Mouse (Mus musculus) ovary, postnatal 14 days (tissue): ENCODE results near the gene Slc29a4.

Experiments
- DNase-seq: peaks from one replicate; pipeline ENCODE4 v3.0.0; 2022; ENCODE audit warnings: low spot score

Slc29a4 gene

GRCm38 (mm10) chr5:142747026-142747629 lies 54.8 kb downstream of the Slc29a4 start:
- DNase-seq, result no peak

DNA sequence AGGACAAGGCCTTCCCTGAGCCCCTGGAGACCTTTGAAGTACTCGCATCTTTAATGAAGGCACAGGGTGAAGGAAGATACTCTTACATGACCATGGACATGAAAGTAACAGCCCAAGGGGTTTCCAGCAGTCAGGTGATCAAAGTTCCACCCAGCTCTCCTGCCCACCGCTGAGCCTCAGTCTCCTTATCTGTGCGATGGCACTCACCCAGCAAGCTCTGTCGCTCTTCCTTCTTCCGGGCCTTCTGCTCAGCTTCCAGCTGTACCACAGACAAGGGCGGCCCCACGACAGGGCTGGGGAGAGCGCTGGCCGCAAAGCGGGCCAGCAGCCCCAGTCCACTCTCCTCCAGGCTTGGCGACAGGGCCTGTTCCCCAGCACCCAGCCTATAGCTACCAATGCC lies 57.9 kb downstream of the Slc29a4 start:
- DNase-seq, result no peak

- no peak for DNase-seq
These were observed 59.9 kb downstream of the Slc29a4 start for GRCm38 (mm10) chr5:142752241-142752640.

DNA sequence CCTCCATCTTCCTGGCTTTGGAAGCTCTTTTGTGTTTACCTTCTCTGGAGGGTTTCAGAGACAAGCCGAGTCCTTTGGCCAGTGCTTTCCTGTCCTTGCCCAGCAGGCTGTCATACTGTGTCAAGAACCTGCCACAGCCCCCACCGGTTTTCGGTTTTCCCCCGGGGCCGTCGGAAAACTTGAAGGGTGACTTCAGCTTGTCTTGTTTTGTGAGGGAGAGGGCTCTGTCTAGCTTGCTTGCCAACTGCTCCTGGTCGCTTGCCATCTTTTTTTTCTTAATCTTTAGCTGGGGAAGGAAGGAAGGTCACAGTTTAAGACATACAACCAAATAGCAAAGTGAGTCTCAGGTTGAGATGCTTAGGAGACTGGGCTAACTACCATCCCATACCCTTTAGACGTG lies 67.5 kb downstream of the Slc29a4 start:
- DNase-seq, result no peak

- no peak for DNase-seq
These were observed 69.1 kb downstream of the Slc29a4 start for GRCm38 (mm10) chr5:142761326-142761983.

- no peak for DNase-seq
These were observed 69.9 kb downstream of the Slc29a4 start for GRCm38 (mm10) chr5:142762082-142762807.

DNA sequence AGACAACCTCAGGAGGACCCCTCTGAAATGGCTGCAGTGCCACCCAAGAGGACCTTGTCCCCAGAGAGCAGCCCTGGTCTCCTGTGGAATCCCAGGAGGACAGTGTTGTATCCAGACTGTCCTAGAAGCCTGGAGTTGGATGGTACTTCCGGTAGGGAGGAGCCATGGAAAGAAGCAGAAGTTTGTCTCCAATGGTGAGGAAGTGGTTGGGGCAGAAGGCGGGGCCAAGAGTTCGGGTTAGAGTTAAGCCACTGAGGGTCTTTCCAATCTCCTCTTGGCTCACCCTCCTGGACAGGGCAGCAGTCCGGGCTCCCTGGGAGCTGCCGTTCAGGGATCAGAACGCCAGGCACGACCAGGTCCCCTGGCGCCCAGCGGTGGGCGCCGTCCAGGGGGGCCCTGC lies 72.0 kb downstream of the Slc29a4 start:
- no peak for DNase-seq

DNA sequence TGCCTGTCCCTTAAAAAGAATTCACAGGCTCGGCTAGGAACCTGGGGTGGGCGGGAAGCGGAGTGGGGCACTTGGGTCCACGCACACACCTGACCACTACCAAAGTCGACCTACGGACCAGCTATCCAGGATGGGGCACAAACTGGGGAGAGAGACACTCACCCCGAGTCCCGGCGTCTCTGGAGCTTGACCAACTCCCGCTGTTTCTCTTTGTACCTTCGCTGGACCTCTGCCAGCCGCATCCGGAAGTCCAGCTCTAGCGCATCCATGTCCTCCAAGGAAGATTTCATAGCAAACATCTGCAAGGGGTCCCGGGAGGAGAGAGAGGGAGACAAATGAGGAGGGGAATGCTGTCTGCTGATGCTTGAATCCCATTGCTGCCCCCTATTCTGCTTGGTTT lies 72.6 kb downstream of the Slc29a4 start:
- DNase-seq, result no peak

DNA sequence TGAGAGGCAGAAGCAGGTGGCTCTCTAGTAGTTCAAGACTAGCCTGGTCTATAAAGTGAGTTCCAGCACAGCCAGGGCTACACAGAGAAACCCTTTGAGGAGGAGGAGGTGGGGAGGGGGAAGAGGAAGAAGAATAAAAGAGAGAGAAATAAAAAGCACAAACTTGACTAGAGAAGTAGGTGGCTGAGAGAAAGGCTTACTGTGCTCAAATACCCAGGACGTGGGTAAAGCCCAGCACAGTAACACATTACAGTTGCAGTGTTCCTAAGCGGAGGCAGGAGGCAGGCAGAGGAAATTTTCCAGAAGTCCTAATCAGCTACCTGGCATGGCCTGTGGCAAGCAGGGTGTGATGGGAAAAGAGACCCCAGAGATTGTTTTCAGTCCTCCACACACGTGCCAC lies 74.4 kb downstream of the Slc29a4 start:
- DNase-seq, result no peak

DNA sequence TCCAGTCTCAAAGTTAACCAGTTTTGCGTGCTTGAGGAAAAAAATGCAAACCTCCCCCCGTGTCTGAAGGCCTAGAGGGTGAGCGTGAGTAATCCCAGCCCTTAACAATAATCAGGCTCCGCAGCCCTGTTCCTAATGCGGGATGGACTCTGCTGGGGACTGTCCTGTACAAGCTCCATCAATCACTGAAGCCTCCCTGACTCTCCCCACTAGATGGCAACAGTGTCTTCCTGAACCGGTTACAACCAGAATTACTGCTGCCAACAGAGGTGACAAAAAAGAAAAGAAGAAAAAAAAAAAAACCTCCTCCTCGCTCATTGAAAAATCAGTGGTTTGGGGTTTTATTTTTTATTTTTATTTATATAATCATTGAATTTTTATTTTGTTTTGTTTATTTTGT lies 75.6 kb downstream of the Slc29a4 start:
- peak; percentile 65 for DNase-seq

GRCm38 (mm10) chr5:142768352-142769267 lies 76.3 kb downstream of the Slc29a4 start:
- DNase-seq, result no peak

DNA sequence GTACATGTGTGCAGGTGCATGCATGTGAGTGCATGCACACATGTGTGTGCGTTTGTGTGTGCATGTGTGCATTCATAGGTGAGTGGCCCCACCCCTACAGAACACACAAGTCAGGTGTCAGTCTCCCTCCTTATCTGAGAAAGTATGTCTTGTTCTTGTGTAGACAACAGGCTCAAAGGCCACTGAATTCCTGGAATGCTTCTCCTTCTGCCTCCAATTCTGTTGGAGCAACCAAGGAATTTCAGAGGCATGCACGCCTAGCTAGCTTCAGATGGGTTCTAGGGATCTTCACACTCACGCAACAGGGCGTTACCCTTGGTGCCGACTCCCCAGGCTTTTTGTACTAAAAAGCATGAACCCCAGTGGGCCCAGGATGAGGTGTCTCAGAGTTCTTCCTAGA lies 77.3 kb downstream of the Slc29a4 start:
- no peak for DNase-seq

DNA sequence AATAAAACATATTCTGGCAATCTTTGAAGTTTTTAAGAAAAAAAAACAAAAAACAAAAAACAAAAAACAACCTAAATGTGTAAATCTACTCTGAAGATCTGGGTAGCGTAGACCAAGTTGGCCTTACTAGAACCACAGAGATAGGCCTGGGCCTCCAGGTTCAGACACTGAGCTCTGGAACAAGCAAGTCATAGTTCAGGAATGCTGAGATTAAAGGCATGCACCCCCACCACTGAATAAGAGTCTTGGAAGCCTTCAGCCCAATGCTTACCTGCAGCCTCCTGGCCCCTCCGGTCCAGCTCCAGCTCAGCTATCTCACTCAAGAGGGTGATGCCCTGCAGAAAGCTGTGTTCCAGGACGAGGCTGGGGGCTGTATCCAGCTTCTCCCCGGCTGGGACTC lies 78.7 kb downstream of the Slc29a4 start:
- DNase-seq, result no peak

DNA sequence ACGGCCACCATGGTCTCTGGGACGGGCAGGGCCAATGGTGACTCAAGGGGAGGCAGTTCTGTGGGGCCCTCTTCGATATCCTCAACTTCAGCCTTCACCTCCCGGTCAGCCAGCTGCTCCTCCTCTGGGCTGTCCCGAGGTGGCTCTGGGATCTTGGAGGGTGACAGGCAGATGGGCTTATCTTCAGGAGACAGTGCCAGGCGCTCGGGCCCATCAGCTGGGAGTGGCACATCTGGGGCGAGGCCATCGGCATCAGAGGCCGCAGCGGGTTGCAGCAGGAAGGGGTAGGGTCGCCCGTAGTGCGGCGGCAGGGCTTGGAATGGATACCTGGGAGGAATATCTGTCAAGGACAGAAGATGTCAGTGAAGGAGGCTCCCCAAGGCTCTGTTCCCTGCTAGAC lies 79.7 kb downstream of the Slc29a4 start:
- no peak for DNase-seq
